Mouse (Mus musculus) cerebral cortex, adult 2 months (tissue): ENCODE results near the gene Col4a2.

Experiments used
- WGBS: fragments of 180-500 bp; shearing (Covaris S2); methylation state at CpG from one replicate; pipeline ENCODE4 v1.1.7; 2018; 5-methylcytosine and 5-hydroxymethylcytosine counted together

Gene Col4a2

DNA sequence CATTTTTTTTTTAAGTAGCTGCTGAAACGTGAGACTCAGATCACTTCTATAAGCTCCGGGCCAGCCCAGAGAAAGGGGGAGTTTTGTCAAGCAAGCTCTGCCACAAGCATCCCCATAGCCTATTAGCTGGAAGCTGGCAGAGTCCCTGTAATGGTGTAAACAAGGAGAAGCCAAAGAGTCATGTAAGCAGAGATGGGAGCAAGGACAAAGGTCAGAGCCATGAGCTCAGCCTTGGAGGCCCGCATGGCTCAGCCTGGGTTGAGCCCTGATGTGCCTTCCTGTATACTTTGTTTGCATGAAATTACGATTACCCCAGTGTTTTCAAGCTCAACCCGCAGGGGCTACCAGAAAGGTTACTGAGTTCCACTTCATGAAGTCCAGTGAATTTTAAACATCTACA, 146.4 kb downstream of the Col4a2 start:
- whole genome bisulfite sequencing, result 70% methylated on average over 5 of the region's 5 CpGs

DNA sequence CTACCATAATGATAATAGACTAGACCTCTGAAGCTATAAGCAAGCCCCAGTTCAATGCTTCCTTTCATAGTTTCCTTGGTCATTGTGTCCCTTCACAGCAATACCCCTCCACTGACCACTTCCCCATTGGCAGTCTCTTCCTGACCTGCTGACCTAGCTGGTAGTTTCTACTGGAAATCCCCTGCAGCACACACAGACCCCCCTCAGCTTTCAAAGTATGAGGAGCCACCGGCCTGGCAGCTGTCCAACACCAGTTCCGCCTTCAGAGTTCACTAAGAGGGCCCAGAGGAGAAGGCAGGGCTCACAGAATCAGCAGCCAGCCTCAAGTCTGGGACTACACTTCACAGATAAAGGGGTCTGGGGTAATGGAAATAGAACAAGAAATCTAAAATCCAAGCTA, 148.3 kb downstream of the Col4a2 start:
- WGBS, result 66% methylated on average over 2 of the region's 2 CpGs

DNA sequence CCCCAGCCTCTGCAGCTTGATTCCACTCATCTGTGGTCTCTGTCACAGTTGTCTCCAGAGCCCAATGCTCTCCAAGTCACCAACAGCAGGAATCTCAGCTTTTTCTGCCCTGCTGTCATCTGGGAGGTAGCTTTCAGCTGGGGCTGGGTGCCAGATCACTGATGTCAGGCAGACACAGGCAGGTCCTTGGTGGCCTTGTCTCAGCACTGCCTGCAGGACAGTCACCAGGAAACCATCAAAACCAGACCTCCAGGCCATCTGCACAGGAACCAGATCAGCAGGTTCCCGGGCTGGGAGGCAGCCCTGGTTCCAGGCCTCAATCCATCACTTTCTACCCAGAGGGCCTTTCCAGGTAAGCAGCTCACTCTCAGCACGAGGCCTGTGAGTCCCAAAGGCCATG, 149.2 kb downstream of the Col4a2 start:
- 90% methylated on average over 2 of the region's 2 CpGs for WGBS

DNA sequence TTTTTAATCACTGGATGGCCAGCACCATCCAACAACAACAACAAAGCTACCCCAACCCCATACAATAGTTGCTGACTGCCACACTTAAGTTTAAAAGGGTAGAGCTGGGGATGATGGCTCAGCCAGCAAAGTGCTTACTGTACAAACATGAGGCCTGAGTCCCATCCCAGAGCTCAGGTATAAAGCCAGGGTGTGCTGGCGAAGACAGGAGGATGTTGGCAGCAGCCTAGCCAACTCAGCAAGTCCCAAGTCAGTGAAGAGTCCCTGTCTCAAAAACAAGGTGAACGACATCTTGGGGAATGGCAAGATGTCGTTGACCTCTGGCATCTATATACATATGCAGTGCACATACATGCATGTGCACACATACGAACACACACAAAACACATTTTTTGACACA, 150.0 kb downstream of the Col4a2 start:
- WGBS, result 98% methylated on average over 4 of the region's 4 CpGs

DNA sequence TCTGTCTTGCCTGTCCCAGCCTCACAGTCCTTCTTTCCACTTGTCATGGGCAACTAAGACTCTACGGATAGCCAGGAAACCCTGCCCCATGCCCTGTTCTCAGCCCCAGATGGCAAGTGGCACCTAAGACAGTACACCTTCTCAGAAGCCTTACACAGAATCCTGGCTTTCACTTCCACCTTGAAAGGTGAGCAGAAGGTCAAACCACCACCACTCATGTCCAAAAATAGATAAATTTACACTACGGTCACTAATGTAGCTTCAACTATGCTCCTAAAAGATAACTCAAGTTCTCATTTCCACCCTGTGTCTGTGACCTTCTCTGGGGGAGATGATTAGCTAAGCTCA, 150.9 kb downstream of the Col4a2 start:
- WGBS, result 94% methylated on average over 2 of the region's 2 CpGs

DNA sequence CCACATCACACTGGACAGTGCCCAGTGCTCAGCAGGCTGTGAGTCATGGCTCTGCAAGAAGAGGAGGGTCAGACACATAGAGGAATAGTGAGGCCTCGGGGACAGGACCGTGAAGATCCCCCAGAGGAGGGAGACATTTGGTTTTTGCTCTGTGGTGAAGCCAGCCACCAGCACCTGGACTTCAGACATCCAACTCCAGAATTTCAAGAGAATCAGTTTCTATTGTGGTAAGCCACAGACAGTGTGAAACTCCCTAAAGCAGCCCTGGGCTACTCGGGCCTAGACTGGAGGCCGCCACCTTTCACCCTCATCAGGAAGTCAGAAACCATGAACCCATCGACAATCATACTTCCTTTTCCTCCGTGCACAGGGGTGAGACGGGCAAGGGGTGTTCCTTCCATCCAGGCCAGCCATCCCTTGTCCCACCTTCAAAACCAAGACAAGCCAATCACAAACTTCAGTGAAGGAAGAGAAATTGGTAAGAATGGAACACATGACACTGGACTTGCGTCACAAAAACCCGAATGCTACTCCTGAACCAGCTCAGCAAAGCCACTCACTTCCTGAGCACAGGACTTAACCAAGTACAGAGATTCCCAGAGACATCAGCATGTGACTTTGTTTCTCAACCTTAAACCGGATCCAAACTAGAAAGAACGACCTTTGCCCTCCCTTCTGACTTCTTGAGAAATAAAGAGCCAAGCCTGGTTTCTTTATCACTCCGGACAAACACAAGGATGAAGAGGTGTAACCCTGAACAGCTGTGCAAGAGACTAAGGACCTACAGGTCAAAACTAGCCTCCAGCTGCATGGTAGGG, 151.5 kb downstream of the Col4a2 start:
- 86% methylated on average over 12 of the region's 12 CpGs for WGBS

DNA sequence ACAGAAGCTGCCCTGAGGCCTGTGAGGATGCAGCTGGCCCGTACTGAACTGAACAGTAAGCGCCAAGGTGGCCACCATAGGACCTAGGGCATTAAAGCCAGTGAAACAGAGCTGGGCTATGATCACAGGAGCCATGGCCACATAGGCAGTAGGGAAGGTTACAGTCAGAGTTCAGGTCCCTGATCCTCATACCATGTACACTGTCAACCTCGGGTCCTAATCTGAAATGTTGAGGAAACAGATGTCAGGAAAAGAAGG, 152.0 kb downstream of the Col4a2 start:
- WGBS, result 88% methylated on average over 3 of the region's 3 CpGs

DNA sequence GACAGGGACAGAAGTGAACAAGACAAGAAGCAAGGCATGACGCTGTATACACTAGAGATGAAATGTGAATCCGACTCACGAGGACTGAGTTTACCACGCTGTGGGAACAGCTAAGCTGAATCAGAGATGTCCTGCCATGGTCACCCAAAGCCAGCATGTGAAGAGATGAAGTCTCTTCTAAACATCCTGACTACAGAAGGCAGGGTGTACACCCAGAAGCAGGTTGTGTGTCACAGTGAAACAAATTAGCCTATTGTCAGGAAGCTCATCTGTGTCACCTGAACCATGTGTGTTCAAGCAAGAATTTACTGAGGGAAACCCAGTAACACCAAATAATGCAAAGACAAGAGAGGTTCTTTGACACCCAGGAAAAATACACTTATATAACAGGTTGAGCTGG, 153.0 kb downstream of the Col4a2 start:
- 98% methylated on average over 4 of the region's 4 CpGs for WGBS

DNA sequence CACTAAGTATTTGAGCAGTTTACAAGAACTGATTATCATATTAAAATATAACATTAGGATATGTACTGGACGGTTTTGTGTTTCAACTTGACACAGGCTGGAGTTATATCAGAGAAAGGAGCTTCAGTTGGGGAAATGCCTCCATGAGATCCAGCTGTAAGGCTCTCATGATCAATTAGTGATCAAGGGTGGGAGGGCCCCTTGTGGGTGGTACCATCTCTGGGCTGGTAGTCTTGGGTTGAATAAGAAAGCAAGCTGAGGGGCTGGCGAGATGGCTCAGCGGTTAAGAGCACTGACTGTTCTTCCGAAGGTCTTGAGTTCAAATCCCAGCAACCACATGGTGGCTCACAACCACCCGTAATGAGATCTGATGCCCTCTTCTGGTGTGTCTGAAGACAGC, 153.9 kb downstream of the Col4a2 start:
- WGBS, result 81% methylated on average over 5 of the region's 5 CpGs

DNA sequence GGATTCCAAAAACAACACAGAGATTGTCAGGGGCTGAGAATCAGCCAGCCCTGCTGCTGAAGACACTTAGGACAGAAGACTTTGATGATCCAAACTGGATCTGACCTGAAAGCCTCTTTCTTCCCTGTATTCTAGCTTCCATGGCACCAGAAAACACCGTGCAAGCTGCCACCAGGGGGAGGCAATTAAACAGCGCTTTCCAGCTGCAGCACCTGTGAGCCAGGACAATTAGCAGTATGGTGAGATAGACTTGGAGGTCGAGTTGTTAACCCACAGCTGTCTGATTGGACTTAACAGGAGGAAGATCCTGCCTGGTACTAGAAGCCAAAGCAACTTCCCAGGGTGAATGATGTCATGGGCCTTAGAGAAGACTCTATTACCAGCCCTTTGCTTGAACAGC, 156.5 kb downstream of the Col4a2 start:
- 25% methylated on average over 3 of the region's 3 CpGs for WGBS

DNA sequence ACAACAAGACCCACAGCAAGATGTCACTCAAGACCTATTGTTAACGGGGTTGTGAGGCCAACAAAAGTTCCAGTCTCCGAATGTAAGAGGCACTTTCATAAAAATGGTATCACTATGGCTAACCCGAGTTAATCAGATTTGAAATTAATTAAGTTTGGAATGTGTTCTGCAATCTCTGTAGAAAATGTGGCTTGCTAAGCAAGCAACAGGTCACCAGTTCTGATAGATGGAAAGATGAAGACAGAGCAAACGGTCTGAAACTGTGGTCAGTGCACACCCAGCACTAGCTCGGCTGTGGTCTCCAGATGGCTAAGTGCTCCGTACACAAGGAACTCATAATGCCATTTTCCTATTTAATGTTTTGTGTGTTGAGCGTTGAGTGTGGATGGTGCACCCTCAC, 158.1 kb downstream of the Col4a2 start:
- WGBS, result 89% methylated on average over 7 of the region's 7 CpGs

DNA sequence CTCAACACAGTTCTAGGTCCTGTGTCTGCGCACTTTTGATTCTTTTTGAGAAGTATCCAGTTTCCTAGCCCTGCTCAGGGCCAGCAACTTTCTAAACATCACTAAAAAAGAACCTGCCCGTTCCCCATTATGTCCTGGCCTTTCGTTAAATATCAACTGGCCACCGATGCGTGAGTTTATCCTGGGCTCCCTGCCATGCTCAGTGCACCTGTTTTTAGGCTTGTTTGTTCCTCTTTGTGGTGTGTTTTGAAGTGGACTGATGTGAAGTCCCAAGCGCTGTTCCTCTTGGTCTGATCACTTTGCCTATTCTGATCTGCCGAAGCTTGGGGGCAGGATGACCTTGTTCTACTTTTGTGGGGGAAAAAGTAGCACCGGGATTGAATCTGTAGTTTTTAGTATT, 158.7 kb downstream of the Col4a2 start:
- WGBS, result 61% methylated on average over 8 of the region's 8 CpGs

DNA sequence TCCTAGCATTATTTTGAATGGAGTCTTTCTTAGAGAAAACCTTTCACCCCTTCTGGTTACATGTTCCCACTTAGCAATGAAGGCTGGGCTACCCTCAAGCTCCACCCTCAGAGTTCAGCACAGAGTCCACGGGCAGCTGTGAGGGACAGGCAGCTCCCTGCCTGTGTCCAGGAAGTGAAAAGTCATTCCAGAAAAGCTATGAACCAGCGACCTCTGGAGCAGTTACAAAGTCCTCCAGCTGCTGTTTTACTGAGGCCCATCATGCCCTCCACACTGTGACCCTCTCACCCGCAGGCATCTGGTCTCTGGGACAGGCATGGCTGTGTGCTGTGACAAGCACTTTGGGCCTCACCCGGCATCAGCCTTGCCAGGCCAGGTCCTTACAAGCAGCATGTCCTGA, 160.5 kb downstream of the Col4a2 start:
- WGBS, result 73% methylated on average over 4 of the region's 4 CpGs

DNA sequence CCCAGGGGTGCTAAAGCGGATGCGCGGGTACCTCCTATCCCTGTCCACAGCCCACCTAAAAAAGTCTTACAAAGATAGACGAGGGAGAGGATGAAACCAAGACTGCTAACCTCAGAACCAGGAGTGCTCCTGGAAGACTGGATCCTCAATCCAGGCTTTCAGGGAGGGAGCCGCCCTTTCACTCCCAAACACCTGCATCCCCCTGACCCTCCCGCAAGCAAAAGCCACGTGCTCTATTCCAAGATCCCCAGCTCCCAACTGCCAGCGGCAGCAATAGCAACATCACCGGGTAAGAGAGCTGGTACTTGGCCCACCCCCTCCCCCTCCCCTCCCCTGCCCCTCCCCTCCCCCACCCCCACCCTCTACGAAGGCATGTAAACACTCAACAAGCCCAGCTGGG, 162.8 kb downstream of the Col4a2 start:
- 39% methylated on average over 10 of the region's 10 CpGs for WGBS

DNA sequence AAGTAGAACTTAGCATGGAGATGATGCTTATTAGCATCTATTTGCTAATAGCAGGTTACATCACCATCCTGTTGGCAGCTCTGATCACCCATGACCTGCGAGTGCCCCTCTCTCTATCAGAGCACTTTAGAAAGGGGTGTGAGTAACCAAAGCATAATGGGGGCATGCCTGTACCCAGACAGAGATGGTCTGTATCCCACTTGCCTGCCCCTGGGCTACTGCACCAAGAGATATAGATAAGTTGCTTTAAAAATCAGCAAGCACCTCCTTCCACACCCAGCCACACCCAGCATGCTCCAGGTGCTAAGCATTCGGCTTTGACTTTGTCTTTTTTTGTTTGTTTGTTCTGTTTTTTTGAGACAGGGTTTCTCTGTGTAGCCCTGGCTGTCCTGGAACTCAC, 163.3 kb downstream of the Col4a2 start:
- WGBS, result 58% methylated on average over 2 of the region's 2 CpGs

DNA sequence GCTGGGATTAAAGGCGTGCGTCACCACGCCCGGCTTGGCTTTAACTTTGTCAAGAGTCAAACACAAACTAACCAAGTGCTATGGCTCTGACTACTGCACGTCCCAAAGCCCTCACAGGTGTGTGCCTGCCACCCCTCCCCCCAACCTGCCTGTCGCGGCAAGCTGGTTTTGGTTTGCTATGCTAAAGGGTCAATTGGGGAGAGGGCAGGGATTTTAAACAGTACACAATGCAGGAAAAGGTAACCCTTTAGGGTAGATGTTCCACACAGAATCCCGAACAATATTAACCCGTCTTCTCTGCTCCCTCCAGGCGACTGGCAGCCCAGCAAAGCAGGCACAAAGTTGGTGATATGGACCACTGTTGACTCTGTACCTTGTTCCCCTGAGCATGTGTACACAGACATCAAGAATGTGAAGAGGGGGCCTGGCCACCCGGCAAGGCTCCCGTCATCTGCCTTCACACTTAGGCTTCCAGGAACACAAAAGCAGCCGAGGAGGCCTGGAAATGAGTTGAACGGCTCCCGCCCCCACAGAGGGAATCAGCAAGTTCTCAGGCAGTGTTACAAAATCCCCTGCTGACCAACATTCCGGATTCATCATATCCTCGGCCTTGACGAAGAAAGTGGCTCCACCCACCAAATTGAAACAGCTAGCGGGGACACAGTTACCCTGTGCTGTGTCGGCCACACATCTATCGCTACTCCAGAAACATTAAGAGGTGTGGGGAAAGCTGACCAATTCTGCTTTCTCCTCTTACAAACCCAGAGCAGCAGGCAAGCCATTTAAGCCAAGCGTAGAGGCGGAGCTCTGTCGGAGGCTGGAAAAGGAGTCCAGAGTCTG, 164.0 kb downstream of the Col4a2 start:
- 32% methylated on average over 24 of the region's 24 CpGs for WGBS

DNA sequence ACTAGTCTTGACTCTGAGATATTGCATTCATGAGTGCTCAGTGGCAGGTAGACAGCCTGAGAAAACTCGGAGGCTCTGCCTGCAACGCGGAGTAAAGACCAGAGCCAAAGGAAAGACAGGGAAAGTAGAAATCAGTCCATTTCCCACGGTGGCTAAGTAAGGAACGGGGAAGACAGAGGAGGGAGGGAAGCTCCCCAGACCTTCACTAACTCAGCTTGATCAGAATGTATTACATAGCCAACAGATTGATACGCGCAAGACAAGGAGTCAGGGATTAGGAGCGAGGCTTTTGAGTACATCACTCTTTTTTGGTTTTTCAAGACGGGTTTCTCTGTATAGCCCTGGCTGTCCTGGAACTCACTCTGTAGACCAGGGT, 164.6 kb downstream of the Col4a2 start:
- 20% methylated on average over 9 of the region's 9 CpGs for WGBS

DNA sequence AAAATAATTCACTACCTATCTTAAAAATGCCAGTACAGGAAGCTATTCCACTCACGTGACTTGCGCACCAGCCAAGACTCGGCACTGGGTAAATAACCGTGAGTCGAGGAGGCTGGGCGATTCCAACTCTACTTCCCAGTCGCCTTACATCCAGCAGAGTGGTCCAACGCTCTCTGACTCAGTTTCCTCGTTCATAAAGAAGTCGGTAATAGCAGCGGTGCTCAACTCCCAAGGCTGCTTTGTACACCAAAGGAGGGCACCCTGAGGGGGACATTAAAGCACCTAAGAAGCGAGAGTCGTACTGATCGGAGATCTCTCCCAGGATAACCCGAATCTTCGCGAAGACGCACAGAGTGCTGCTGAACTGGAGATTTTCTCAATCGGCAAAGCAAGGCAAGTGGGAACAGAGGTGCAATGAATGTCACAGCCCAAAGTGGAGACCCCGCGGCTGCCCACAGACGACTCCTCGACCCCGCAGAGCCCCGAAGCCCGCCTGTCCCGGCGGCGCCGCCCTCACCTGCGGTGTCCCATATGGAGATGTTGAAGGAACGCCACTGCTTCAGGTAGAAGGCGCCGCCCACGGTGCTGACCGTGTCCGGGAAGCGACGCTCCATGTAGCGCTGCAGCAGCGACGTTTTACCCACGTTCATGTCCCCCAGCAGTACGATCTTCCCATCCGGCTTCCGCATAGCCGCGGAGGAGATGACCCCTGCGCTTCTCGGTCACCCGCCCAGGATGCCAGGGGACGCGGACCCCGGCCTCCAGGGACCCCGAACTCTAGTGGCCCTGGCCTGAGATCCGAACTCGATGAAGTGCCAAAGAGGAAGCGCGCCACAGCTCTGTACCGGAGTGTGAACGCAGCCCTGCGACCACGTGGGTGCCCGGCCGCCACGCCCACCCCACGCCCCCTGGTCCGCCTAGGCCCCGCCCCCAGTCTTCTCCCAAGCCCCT, 165.5 kb downstream of the Col4a2 start, which contains the start of gene Rab20:
Rab20 (minus strand) TSS at position 900 of the 951 bp plus-strand sequence.
- under 1% methylated on average over 68 of the region's 69 CpGs for whole genome bisulfite sequencing

DNA sequence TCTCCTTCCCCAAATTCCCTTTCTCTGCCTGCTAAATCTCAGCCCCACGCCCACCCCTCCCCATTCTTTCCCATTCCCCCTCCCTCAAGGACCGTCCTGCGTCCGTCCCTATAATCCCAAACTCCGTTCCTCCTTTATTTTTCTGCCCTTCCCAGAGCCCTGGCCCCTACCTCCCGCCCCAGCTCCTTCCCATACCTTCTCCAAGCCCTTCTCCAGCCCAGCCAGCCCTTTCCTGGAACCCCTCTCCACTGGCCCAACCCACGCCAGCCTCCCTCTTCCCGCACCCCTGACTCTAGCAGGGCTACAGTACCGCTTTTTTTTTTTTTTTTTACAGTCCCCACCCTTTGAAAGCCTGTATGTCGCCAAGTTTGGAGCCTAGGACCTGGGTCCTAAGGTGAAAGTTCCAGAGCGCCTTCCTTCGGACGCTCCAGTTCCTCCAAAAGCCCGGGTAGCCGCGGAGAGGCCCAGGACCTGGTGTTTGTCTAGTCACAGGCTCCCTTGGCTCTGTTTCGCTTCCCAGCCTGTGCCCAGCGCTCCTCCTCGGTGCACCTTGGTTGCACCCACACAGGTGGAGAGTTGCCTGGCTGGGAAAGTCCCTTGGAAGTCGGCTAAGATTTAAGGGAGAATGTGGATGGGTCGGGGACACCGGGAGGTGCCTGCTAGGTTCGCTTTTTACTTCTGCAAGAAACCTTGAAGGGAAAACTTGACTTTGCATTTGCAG, 166.4 kb downstream of the Col4a2 start:
- 19% methylated on average over 23 of the region's 23 CpGs for WGBS

DNA sequence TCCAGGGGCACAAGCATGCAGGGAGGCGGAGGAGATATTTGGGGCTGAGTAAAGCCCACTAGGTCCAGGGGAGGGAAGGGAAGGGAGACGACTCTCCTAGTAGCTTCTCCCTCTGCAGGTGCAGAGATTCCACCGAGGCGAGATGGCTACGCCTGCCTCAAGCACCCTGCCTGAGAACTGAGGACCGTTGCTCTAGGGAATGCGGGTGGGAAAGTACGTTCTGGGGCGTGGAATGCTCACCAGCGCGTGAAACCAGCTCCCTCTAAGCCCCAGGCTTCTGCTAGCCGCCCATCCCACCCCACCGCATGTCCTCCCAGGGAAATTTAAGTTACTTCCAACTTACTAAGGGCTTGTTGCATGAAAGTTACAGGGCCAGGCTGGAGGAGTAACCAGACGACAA, 167.0 kb downstream of the Col4a2 start:
- WGBS, result 59% methylated on average over 14 of the region's 14 CpGs

DNA sequence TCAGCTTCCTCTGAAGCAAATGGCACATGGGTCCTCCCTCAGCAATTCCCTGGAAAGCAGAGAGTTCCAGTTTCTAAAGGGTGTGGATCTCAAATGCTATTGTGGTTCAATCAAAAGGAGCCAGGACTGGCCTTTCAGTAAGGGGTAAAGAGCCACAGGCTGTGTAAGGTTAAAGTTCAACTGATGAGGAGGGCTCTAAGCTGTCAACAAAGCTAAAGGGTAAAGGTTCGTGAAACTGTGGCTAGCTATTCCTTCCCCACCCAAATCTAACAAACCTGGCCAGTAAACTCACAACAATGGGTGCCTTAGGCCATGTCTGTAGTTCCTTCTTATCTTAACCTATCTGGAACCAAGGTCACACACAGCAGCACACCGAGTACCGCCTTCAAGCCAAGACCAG, 169.3 kb downstream of the Col4a2 start:
- WGBS, result 83% methylated on average over 3 of the region's 3 CpGs

DNA sequence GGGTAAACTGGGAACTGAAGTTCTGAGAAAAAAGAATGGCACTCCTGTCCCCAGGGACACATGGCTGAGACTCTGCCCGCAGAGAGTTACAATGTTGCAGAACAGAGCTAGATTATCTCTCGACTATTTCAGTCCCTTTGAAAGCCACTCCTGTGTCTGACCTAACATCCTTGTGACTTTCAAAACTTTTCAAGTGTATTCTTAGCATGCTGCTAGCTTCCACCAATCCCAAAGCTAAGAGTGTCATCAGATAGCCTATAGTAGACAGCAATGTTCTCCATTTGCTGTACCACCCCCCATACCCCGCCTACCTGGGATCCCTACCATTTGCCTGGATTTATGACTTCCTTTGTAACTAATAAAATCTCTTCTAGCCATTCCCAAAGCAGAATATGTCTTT, 169.9 kb downstream of the Col4a2 start:
- WGBS, result 81% methylated on average over 3 of the region's 3 CpGs
